Mouse (Mus musculus) ES-Bruce4 (cell line): ENCODE results near the gene Hnrnpm.

Experiments used
- CTCF ChIP-seq: IDR thresholded peaks from one replicate; pipeline ENCODE4 v1.8.1; 2011; ENCODE audit warnings: low read depth, low read length
- EP300 ChIP-seq: IDR thresholded peaks from 2 replicates; pipeline ENCODE4 v1.6.1; 2011; ENCODE audit warnings: low read depth, low read length; ENCODE audit not compliant: insufficient read depth
- POLR2A ChIP-seq: IDR thresholded peaks from one replicate; pipeline ENCODE4 v1.8.1; 2011; ENCODE audit warnings: low read length; ENCODE audit not compliant: insufficient read depth

DNA sequence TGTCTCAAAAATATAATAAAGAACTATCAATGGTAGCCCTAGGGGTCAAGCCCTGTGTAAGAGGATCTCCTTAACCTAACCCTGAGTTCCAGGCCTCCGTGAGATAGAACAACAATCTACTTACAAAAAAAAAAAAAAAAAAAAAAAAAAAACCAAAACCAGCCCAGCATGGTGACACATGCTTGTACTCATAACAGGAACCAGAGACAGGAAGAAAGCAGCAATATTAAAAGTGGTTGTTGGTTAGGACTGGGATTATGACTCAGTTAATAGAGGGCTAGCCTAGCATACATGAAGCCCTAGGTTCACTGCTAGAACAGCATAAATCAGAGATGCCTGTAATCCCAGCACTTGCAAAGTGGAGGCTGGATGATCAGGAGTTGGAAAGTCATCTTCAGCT is 15.5 kb upstream of the Hnrnpm start:
- TF ChIP-seq POLR2A, result no peak
- TF ChIP-seq CTCF, result no peak
- no peak for TF ChIP-seq EP300
